Mouse (Mus musculus) lung, postnatal 10 days (tissue): Measurements from ENCODE around the gene Atp13a1.

Experiments used
- DNase-seq: peaks from one replicate; pipeline ENCODE4 v3.0.0; 2021

Gene Atp13a1

GRCm38 (mm10) chr8:69790773-69791367, at the start of gene Atp13a1, which contains the start of gene Zfp866:
TSS of gene Atp13a1 (plus strand) at chr8:69791163.
TSS of gene Zfp866 (minus strand) at chr8:69791178.
- DNase-seq = peak; percentile 92

GRCm38 (mm10) chr8:69741231-69741630, 49.7 kb upstream of the Atp13a1 start:
- DNase-seq = no peak

- peak; percentile 96 for DNase-seq
These were observed 41.2 kb upstream of the Atp13a1 start, which contains the start of gene Zfp963 for GRCm38 (mm10) chr8:69749544-69750454. TSS of gene Zfp963 (minus strand) at chr8:69749970.

- DNase-seq = no peak
These were observed 38.5 kb upstream of the Atp13a1 start for GRCm38 (mm10) chr8:69752437-69752836.

- no peak for DNase-seq
These were observed 32.6 kb upstream of the Atp13a1 start for GRCm38 (mm10) chr8:69758316-69758715.

GRCm38 (mm10) chr8:69761814-69762445, 29.0 kb upstream of the Atp13a1 start:
- no peak for DNase-seq

GRCm38 (mm10) chr8:69771221-69771620, 19.7 kb upstream of the Atp13a1 start:
- no peak for DNase-seq

- DNase-seq = peak; percentile 0
These were observed 18.9 kb upstream of the Atp13a1 start for GRCm38 (mm10) chr8:69772106-69772505.

- DNase-seq = peak; percentile 95
These were observed 16.3 kb upstream of the Atp13a1 start, which contains the start of gene Gm20422 for GRCm38 (mm10) chr8:69774503-69775148. TSS of gene Gm20422 (minus strand) at chr8:69774886.

- peak; percentile 4 for DNase-seq
These were observed 15.8 kb upstream of the Atp13a1 start for GRCm38 (mm10) chr8:69775149-69775534.

- peak; percentile 1 for DNase-seq
These were observed 13.9 kb upstream of the Atp13a1 start for GRCm38 (mm10) chr8:69777111-69777510.

GRCm38 (mm10) chr8:69789105-69789504, 1.9 kb upstream of the Atp13a1 start:
- DNase-seq = peak; percentile 0

GRCm38 (mm10) chr8:69789731-69790130, 1.2 kb upstream of the Atp13a1 start:
- peak; percentile 0 for DNase-seq

GRCm38 (mm10) chr8:69790364-69790763, 599 bp upstream of the Atp13a1 start:
- peak; percentile 2 for DNase-seq

GRCm38 (mm10) chr8:69791415-69792068, 579 bp downstream of the Atp13a1 start:
- DNase-seq = peak; percentile 21

GRCm38 (mm10) chr8:69793666-69794065, 2.7 kb downstream of the Atp13a1 start:
- no peak for DNase-seq

- DNase-seq = no peak
These were observed 3.1 kb downstream of the Atp13a1 start for GRCm38 (mm10) chr8:69794096-69794495.

GRCm38 (mm10) chr8:69794901-69795300, 3.9 kb downstream of the Atp13a1 start:
- DNase-seq = no peak

GRCm38 (mm10) chr8:69796721-69797345, 5.9 kb downstream of the Atp13a1 start:
- no peak for DNase-seq

GRCm38 (mm10) chr8:69797661-69798060, 6.7 kb downstream of the Atp13a1 start:
- no peak for DNase-seq

GRCm38 (mm10) chr8:69799261-69799660, 8.3 kb downstream of the Atp13a1 start:
- DNase-seq = no peak

- no peak for DNase-seq
These were observed 9.0 kb downstream of the Atp13a1 start for GRCm38 (mm10) chr8:69799946-69800345.
